Mouse (Mus musculus) brain, adult 2 months (tissue): Measurements from ENCODE around the gene Haus4.

Experiments
- DNase-seq: peaks from one replicate; pipeline ENCODE4 v3.0.0; 2011; ENCODE audit warnings: low read depth, low spot score

Haus4 gene

GRCm38 (mm10) chr14:54496706-54497105 is 57.7 kb downstream of the Haus4 start:
- no peak for DNase-seq

- DNase-seq: peak; percentile 83
Measured at GRCm38 (mm10) chr14:54494234-54494633, 60.2 kb downstream of the Haus4 start.

- no peak for DNase-seq
Measured at GRCm38 (mm10) chr14:54493236-54493635, 61.2 kb downstream of the Haus4 start.

GRCm38 (mm10) chr14:54492345-54493131 is 61.9 kb downstream of the Haus4 start:
- peak; percentile 85 for DNase-seq
